Mouse (Mus musculus): Measurements from ENCODE around the gene Col16a1.

GRCm38 (mm10) chr4:130074761-130075515 is 27.3 kb downstream of the Col16a1 start:
- TF ChIP-seq CTCF (IDR thresholded peaks at IDR 0.05; ENCODE audit: low read depth) (no peak), EP300 (IDR thresholded peaks at IDR 0.05; ENCODE audit: low read depth) (no peak)
